Mouse (Mus musculus): ENCODE results near the gene Il34. TPM values are rescaled to one million over a fixed set of nuclear protein-coding genes. Genes with fewer than 3 reads are reported as not detected.

The Il34 gene
- polyA plus RNA-seq, 1 experiment from 2014 or later, result 0.24 TPM

Other genes starting within 250 kb of the Il34 start
- gene Vac14, start 187.3 kb downstream of the Il34 start, polyA plus RNA-seq (2016; fragmentation: Nextera tagmentation; extraction: Ambion mirVana), result 26.2 and 27.3 TPM in 2 replicates
- gene Mtss1l, start 84.4 kb downstream of the Il34 start, polyA plus RNA-seq (2016; fragmentation: Nextera tagmentation; extraction: Ambion mirVana), result 6.6 and 7.2 TPM in 2 replicates
- gene Cog4, start 40.7 kb upstream of the Il34 start, polyA plus RNA-seq (2016; fragmentation: Nextera tagmentation; extraction: Ambion mirVana), result 77.2 and 83.5 TPM in 2 replicates
- 230 and 242 TPM in 2 replicates for gene Sf3b3, start 40.9 kb upstream of the Il34 start, polyA plus RNA-seq (2016; fragmentation: Nextera tagmentation; extraction: Ambion mirVana)
- gene Fuk, start 96.6 kb upstream of the Il34 start, polyA plus RNA-seq (2016; fragmentation: Nextera tagmentation; extraction: Ambion mirVana), result 16.2 and 16.5 TPM in 2 replicates
- gene St3gal2, start 114.0 kb upstream of the Il34 start, polyA plus RNA-seq (2016; fragmentation: Nextera tagmentation; extraction: Ambion mirVana), result 34.5 and 34.8 TPM in 2 replicates
- 23.7 and 26.3 TPM in 2 replicates for gene Ddx19a, start 191.9 kb upstream of the Il34 start, polyA plus RNA-seq (2016; fragmentation: Nextera tagmentation; extraction: Ambion mirVana)
- gene Ddx19b, start 225.8 kb upstream of the Il34 start, polyA plus RNA-seq (2016; fragmentation: Nextera tagmentation; extraction: Ambion mirVana), result 7.7 and 8.9 TPM in 2 replicates
- gene Aars, start 227.2 kb upstream of the Il34 start, polyA plus RNA-seq (2016; fragmentation: Nextera tagmentation; extraction: Ambion mirVana), result 71.3 and 78.1 TPM in 2 replicates

Measured in embryonic facial prominence, embryonic 10.5 days (tissue).